Comparison of ENCODE assay signal across 11 mouse cellular contexts in genomic region chr11:114823199-114823725, GRCm38 (mm10). TPM values are rescaled to one million over a fixed set of nuclear protein-coding genes. Genes with fewer than 3 reads are reported as not detected.
DNase-seq lines count a peak whose midpoint lies in the region; ATAC-seq lines count a peak whose summit lies in the region.
"Had no signal": no experiment of that assay in that cellular context is flagged by ENCODE, and none has a peak within 500 bp of the region (broad histone marks: within the 10 kb centered on the region; RNA-seq: fewer than 3 reads in every experiment).

No protein-coding gene starts in this region.

- ATAC-seq in kidney, embryonic 14.5 days (ENCODE audit: low FRiP score, low TSS enrichment) = peak; percentile 56
- peak; percentile 35; the same call in 1 of the 2 replicates for ATAC-seq in forebrain, embryonic 14.5 days
- peak; percentile 43; the same call in 1 of the 2 replicates for ATAC-seq in midbrain, embryonic 13.5 days

- no peak overlapping the region for H3K4me3 ChIP-seq in kidney, embryonic 14.5 days (ENCODE audit: low read length)
- H3K4me3 ChIP-seq in forebrain, embryonic 14.5 days (ENCODE audit: low read depth, low read length) = no peak overlapping the region
- no peak overlapping the region for H3K4me3 ChIP-seq in midbrain, embryonic 13.5 days (replicated peaks)

- H3K36me3 ChIP-seq in kidney, embryonic 14.5 days (ENCODE audit: control insufficient read depth, insufficient read depth, low read length) = no peaks in the 10 kb centered on the region
- H3K36me3 ChIP-seq in forebrain, embryonic 14.5 days (ENCODE audit: control insufficient read depth, insufficient read depth, low read length) = no peaks in the 10 kb centered on the region
- H3K36me3 ChIP-seq in midbrain, embryonic 13.5 days = no peaks in the 10 kb centered on the region

- peaks cover 28% of the 10 kb centered on the region for H3K4me1 ChIP-seq in kidney, embryonic 14.5 days (ENCODE audit: control insufficient read depth, insufficient read depth, low read length)
- H3K4me1 ChIP-seq in forebrain, embryonic 14.5 days (ENCODE audit: control insufficient read depth, insufficient read depth, low read length) = peaks cover 18% of the 10 kb centered on the region
- peaks cover 28% of the 10 kb centered on the region for H3K4me1 ChIP-seq in midbrain, embryonic 13.5 days (replicated peaks)

- no peak overlapping the region for H3K9ac ChIP-seq in kidney, embryonic 14.5 days (ENCODE audit: low read depth, low read length)
- H3K9ac ChIP-seq in forebrain, embryonic 14.5 days (ENCODE audit: low read length) = peak overlapping the region; percentile 1; the same call in 1 of the 2 replicates
- no peak overlapping the region for H3K9ac ChIP-seq in midbrain, embryonic 13.5 days (replicated peaks)

- no peaks in the 10 kb centered on the region for H3K27me3 ChIP-seq in kidney, embryonic 14.5 days (ENCODE audit: control insufficient read depth, insufficient read depth, low read length)
- no peaks in the 10 kb centered on the region for H3K27me3 ChIP-seq in forebrain, embryonic 14.5 days (replicated peaks; ENCODE audit: control insufficient read depth, insufficient read depth, low read length)
- H3K27me3 ChIP-seq in midbrain, embryonic 13.5 days = peaks cover 8% of the 10 kb centered on the region

- H3K27ac ChIP-seq in kidney, embryonic 14.5 days (ENCODE audit: low read depth, low read length) = peak overlapping the region; percentile 53
- peak overlapping the region; percentile 68 for H3K27ac ChIP-seq in forebrain, embryonic 14.5 days (ENCODE audit: low read depth, low read length)
- H3K27ac ChIP-seq in midbrain, embryonic 13.5 days = no peak overlapping the region

- WGBS in kidney, embryonic 14.5 days = 5% methylated on average over 11 of the region's 11 CpGs
- WGBS in forebrain, embryonic 14.5 days = 5% methylated on average over 11 of the region's 11 CpGs
- under 1% methylated on average over 11 of the region's 11 CpGs for WGBS in midbrain, embryonic 13.5 days

- no peak overlapping the region; the same call in 1 of the 2 replicates for H3K4me2 ChIP-seq in kidney, embryonic 14.5 days (replicated peaks; ENCODE audit: low read depth, low read length)
- 0 out of 2 replicates have a peak overlapping the region, but pooled peaks have one; percentile 2 for H3K4me2 ChIP-seq in forebrain, embryonic 14.5 days (ENCODE audit: low read length)
- no peak overlapping the region for H3K4me2 ChIP-seq in midbrain, embryonic 13.5 days (replicated peaks)

- no peaks in the 10 kb centered on the region for H3K9me3 ChIP-seq in kidney, embryonic 14.5 days (ENCODE audit: control insufficient read depth, low read length)
- no peaks in the 10 kb centered on the region for H3K9me3 ChIP-seq in forebrain, embryonic 14.5 days (replicated peaks; ENCODE audit: control insufficient read depth, low read length)
- no peaks in the 10 kb centered on the region for H3K9me3 ChIP-seq in midbrain, embryonic 13.5 days

- intact Hi-C loops in left cerebral cortex, postnatal 14 days (cut with DNase I) = no loop called here

- no peak for DNase-seq in kidney, postnatal 25 days
- DNase-seq in embryo, embryonic 10.5 days (ENCODE audit: low spot score) = peak; percentile 79
- DNase-seq in forebrain, embryonic 14.5 days (ENCODE audit: low spot score) = peak; percentile 17
- DNase-seq in left cerebral cortex, postnatal 14 days (ENCODE audit: low spot score in 2 of 2) = no peak
- no peak for DNase-seq in adrenal gland, adult 18-20 months (ENCODE audit: low spot score in 2 of 2)
- no peak for DNase-seq in left cerebral cortex, adult 18-20 months (ENCODE audit: low spot score in 2 of 2)

RNA-seq across cellular contexts. Expression of gene Gpr142, which starts 24.5 kb away (rescaled TPM):
- polyA plus RNA-seq in kidney, embryonic 14.5 days (2014; fragmentation: Nextera tagmentation; extraction: Ambion mirVana) = 0.19 TPM in 1 of 2 replicates, not detected in the other
- not detected in 2 replicates for polyA plus RNA-seq in forebrain, embryonic 14.5 days (2014; fragmentation: Nextera tagmentation; extraction: Ambion mirVana)
- not detected in 2 replicates for polyA plus RNA-seq in midbrain, embryonic 13.5 days (2015; fragmentation: Nextera tagmentation; extraction: Ambion mirVana)
- not detected for total RNA-seq in left cerebral cortex, postnatal 14 days (2021)
- total RNA-seq in adrenal gland, adult 18-20 months (2021) = not detected
- total RNA-seq in left cerebral cortex, adult 18-20 months (2021) = not detected
- total RNA-seq: gastrocnemius, postnatal 4 days; MEL had no signal
- polyA plus RNA-seq: lung, postnatal 0 days had no signal

RNA-seq across cellular contexts. Expression of gene Btbd17, which starts 27.5 kb away (rescaled TPM):
- 0.77 and 1.6 TPM in 2 replicates for polyA plus RNA-seq in kidney, embryonic 14.5 days (2014; fragmentation: Nextera tagmentation; extraction: Ambion mirVana)
- 22.1 and 24.7 TPM in 2 replicates for polyA plus RNA-seq in forebrain, embryonic 14.5 days (2014; fragmentation: Nextera tagmentation; extraction: Ambion mirVana)
- 30.1 and 33.6 TPM in 2 replicates for polyA plus RNA-seq in midbrain, embryonic 13.5 days (2015; fragmentation: Nextera tagmentation; extraction: Ambion mirVana)
- total RNA-seq in left cerebral cortex, postnatal 14 days (2021) = 10 to 100 TPM; 38.4 to 38.6 TPM
- total RNA-seq in adrenal gland, adult 18-20 months (2021) = not detected
- total RNA-seq in left cerebral cortex, adult 18-20 months (2021) = 10 to 100 TPM; 26.3 to 31.6 TPM
- total RNA-seq: MEL had no signal

RNA-seq across cellular contexts. Expression of gene Gprc5c, which starts 27.7 kb away (rescaled TPM):
- 49.9 and 105 TPM in 2 replicates for polyA plus RNA-seq in kidney, embryonic 14.5 days (2014; fragmentation: Nextera tagmentation; extraction: Ambion mirVana)
- 4.4 and 5.4 TPM in 2 replicates for polyA plus RNA-seq in forebrain, embryonic 14.5 days (2014; fragmentation: Nextera tagmentation; extraction: Ambion mirVana)
- polyA plus RNA-seq in midbrain, embryonic 13.5 days (2015; fragmentation: Nextera tagmentation; extraction: Ambion mirVana) = 5.9 and 7.1 TPM in 2 replicates
- 1 to 10 TPM; 4.0 to 4.6 TPM for total RNA-seq in left cerebral cortex, postnatal 14 days (2021)
- 1 to 10 TPM; 2.5 to 4.6 TPM for total RNA-seq in adrenal gland, adult 18-20 months (2021)
- 1 to 10 TPM; 4.3 to 6.5 TPM for total RNA-seq in left cerebral cortex, adult 18-20 months (2021)
- total RNA-seq: MEL had no signal

RNA-seq across cellular contexts. Expression of gene Kif19a, which starts 58.1 kb away (rescaled TPM):
- 0.14 and 0.21 TPM in 2 replicates for polyA plus RNA-seq in kidney, embryonic 14.5 days (2014; fragmentation: Nextera tagmentation; extraction: Ambion mirVana)
- polyA plus RNA-seq in forebrain, embryonic 14.5 days (2014; fragmentation: Nextera tagmentation; extraction: Ambion mirVana) = 0.23 and 0.34 TPM in 2 replicates
- polyA plus RNA-seq in midbrain, embryonic 13.5 days (2015; fragmentation: Nextera tagmentation; extraction: Ambion mirVana) = 0.35 and 1.2 TPM in 2 replicates
- 10 to 100 TPM in 1 of 2 experiments, 1 to 10 TPM in 1; 8.8 to 11.2 TPM for total RNA-seq in left cerebral cortex, postnatal 14 days (2021)
- under 1 TPM; 0.66 to 0.93 TPM for total RNA-seq in adrenal gland, adult 18-20 months (2021)
- total RNA-seq in left cerebral cortex, adult 18-20 months (2021) = 1 to 10 TPM; 1.7 to 2.6 TPM
- total RNA-seq: MEL had no signal

Comparison
In these comparisons a context has a peak if more than half of its experiments do, and no peak if none do; other contexts are left out.
1. DNase-seq: peak in embryo, embryonic 10.5 days (single experiment) and forebrain, embryonic 14.5 days (single experiment); none in kidney, postnatal 25 days (0 of 2), left cerebral cortex, postnatal 14 days (0 of 2), adrenal gland, adult 18-20 months (0 of 2) and left cerebral cortex, adult 18-20 months (0 of 2).
2. RNA of gene Btbd17, which starts 27.5 kb away (total RNA-seq): 38.4 to 38.6 TPM in left cerebral cortex, postnatal 14 days and 26.3 to 31.6 TPM in left cerebral cortex, adult 18-20 months; not detected in adrenal gland, adult 18-20 months; every median in the first group is over 10 times any median in the second.
3. Peak in every context shown above with its lines, with median percentiles within 50 percentile points of each other: ATAC-seq.